Mouse (Mus musculus) bone marrow, adult 2 months (tissue): Measurements from ENCODE around the gene Taf3.

Experiments
- CTCF ChIP-seq: fragments of 200-500 bp; IDR thresholded peaks from 2 replicates; pipeline ENCODE4 v1.5.1; 2011; ENCODE audit warnings: low read length, control low read depth; ENCODE audit not compliant: control insufficient read depth, insufficient read depth
- POLR2A ChIP-seq: fragments of 200-500 bp; IDR thresholded peaks from 2 replicates; pipeline ENCODE4 v1.6.1; 2011; ENCODE audit warnings: low read depth, mild to moderate bottlenecking, control low read depth, low read length, borderline replicate concordance; ENCODE audit not compliant: control insufficient read depth

DNA sequence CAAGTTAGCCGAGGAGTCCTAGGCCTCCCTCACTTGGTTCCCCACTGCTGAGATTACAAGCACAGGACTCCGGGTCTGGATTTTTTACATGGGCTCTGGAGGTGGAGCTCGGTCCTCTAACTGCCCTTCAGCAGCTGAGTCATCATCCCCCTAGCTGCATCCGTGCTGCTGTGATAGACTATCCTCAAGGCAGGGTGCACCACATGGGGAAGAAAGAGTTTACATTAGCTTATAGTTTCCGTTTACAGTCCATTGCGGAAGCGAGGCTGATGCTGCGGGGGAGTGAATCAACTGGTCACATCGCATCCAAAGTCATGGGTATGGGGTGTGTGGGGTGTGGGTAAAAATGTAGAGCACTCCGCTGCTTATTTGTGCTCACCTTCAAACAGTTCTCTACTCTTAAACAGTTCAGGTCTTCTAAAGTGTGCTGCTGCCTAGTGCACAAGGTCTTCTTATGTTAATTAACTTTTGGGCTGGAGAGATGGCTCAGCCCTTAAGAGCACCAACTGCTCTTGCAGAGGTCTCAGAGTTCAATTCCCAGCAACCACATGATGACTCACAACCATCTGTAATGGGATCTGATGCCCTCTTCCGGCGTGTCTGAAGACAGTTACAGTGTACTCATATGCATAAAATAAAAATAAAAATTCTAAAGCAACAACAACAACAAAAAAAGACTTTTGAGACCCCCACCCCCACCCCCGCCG lies 144.4 kb downstream of the Taf3 start:
- no peak for TF ChIP-seq CTCF
- no peak for TF ChIP-seq POLR2A
